Mouse (Mus musculus): Measurements from ENCODE around the gene Rnf213.

DNA sequence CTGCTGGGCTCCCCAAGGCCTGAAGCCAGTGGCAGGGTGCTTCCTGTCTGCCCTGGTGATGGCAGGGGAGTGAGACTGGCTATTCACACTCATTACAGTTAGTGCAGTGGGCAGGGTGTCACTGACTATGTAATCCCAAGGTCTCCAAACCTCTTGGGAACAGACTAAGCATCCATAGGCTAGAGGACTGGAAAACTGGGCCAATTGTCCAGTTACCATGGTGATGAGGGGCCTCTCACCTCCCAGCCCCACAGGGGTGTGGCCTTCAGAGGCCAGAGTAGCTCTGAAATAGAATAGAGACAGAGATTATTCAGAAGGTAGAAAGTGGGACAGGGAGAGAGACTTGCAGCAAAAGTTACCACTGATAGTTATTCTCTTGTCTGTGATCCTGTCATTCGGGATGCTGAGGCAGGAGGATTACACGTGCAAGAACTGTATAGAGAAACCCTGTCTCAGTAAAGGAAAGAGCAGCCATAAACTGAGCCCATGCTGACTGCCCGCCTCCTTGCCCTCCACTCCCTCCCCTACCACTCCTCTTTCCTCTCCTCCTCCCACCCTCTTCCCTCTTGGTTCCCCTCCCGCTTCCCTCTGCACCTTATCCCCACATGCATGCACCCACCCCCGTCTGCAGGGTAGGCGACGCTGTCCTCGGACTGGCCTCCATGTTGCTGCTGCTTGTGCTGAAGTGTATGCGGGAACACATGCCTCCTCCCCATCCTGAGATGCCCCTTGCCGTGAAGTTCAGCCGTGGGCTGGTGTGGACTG is 29.9 kb upstream of the Rnf213 start:
- TF ChIP-seq CTCF (IDR thresholded peaks at IDR 0.05; ENCODE audit: insufficient read depth, low read depth, low read length) (no peak), POLR2A (IDR thresholded peaks at IDR 0.05; ENCODE audit: insufficient read depth, low read depth, low read length) (no peak)
